ENCODE assay signal across 10 mouse cellular contexts in the genomic region with DNA sequence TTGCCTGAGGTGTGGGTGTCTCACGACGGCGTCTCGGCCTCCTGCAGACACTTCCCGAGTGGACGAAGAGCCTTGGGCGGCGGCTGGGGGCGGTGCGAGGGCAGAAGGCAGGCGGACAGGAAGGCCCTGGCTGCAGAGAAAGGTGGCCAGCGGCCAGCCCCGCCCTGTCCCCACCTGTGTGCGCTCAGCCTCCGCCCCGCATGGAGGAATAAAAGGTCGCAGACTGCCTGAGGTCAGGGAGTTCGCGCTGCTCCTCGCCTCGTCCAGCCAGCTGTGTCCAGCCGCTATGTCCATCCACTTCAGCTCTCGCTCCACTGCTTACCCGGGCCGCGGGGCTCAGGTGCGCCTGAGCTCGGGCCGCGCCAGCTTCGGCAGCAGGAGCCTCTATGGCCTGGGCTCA. TPM values are rescaled to one million over a fixed set of nuclear protein-coding genes. Genes with fewer than 3 reads are reported as not detected.
DNase-seq lines count a peak whose midpoint lies in the region; ATAC-seq lines count a peak whose summit lies in the region.
"Had no signal": no experiment of that assay in that cellular context is flagged by ENCODE, and none has a peak within 500 bp of the region (broad histone marks: within the 10 kb centered on the region; RNA-seq: fewer than 3 reads in every experiment).

No protein-coding gene starts in this region.

- ATAC-seq in neural tube, embryonic 11.5 days (ENCODE audit: insufficient read depth, low FRiP score, low TSS enrichment): no peak
- ATAC-seq in limb, embryonic 12.5 days (ENCODE audit: insufficient number of reproducible peaks, insufficient read depth, low FRiP score, low TSS enrichment, low read depth): no peak
- peak; percentile 72; the same call in 1 of the 2 replicates for ATAC-seq in stomach, embryonic 16.5 days (ENCODE audit: insufficient read depth, low FRiP score)
- ATAC-seq: Patski had no signal

- H3K4me1 ChIP-seq in neural tube, embryonic 11.5 days (ENCODE audit: control insufficient read depth, insufficient read depth, low read length): no peaks in the 10 kb centered on the region
- H3K4me1 ChIP-seq in limb, embryonic 12.5 days (replicated peaks): peaks cover 30% of the 10 kb centered on the region
- H3K4me1 ChIP-seq in stomach, embryonic 16.5 days (ENCODE audit: control insufficient read depth, insufficient read depth, low read length): 0 out of 2 replicates have a peak, but pooled peaks cover 5% of the 10 kb centered on the region

- H3K36me3 ChIP-seq in neural tube, embryonic 11.5 days (ENCODE audit: control insufficient read depth, insufficient read depth, low read length): no peaks in the 10 kb centered on the region
- no peaks in the 10 kb centered on the region for H3K36me3 ChIP-seq in limb, embryonic 12.5 days
- H3K36me3 ChIP-seq in stomach, embryonic 16.5 days (ENCODE audit: control insufficient read depth, insufficient read depth, low read length): no peaks in the 10 kb centered on the region

- H3K27ac ChIP-seq in neural tube, embryonic 11.5 days (ENCODE audit: low read depth, low read length): no peak overlapping the region
- H3K27ac ChIP-seq in limb, embryonic 12.5 days: no peak overlapping the region
- H3K27ac ChIP-seq in stomach, embryonic 16.5 days (ENCODE audit: low read length): peak overlapping the region; percentile 87
- H3K27ac ChIP-seq: left cerebral cortex, adult 2 months had no signal

- peaks cover 18% of the 10 kb centered on the region for H3K27me3 ChIP-seq in neural tube, embryonic 11.5 days (ENCODE audit: control insufficient read depth, insufficient read depth, low read length)
- peaks cover 51% of the 10 kb centered on the region for H3K27me3 ChIP-seq in limb, embryonic 12.5 days
- H3K27me3 ChIP-seq in stomach, embryonic 16.5 days (ENCODE audit: control insufficient read depth, insufficient read depth, low read length): peaks cover 10% of the 10 kb centered on the region
- H3K27me3 ChIP-seq: Patski had no signal

- intact Hi-C loops in gastrocnemius, postnatal 14 days (cut with DNase I; ENCODE audit: low total_unique reads): no loop called here

- no peak overlapping the region for H3K9ac ChIP-seq in neural tube, embryonic 11.5 days (ENCODE audit: low read length)
- no peak overlapping the region; the same call in 1 of the 2 replicates for H3K9ac ChIP-seq in limb, embryonic 12.5 days (replicated peaks)
- peak overlapping the region; percentile 80 for H3K9ac ChIP-seq in stomach, embryonic 16.5 days (ENCODE audit: low read length)

- WGBS in neural tube, embryonic 11.5 days: 26% methylated on average over 31 of the region's 31 CpGs
- 19% methylated on average over 31 of the region's 31 CpGs for WGBS in limb, embryonic 12.5 days
- WGBS in stomach, embryonic 16.5 days: 16% methylated on average over 31 of the region's 31 CpGs

- H3K4me3 ChIP-seq in neural tube, embryonic 11.5 days (ENCODE audit: low read depth, low read length): no peak overlapping the region; the same call in 1 of the 2 replicates
- H3K4me3 ChIP-seq in limb, embryonic 12.5 days (replicated peaks): peak overlapping the region; percentile 22
- peak overlapping the region; percentile 49 for H3K4me3 ChIP-seq in stomach, embryonic 16.5 days (replicated peaks; ENCODE audit: low read length)
- H3K4me3 ChIP-seq: left cerebral cortex, adult 2 months had no signal

- no peaks in the 10 kb centered on the region for H3K9me3 ChIP-seq in neural tube, embryonic 11.5 days (ENCODE audit: control insufficient read depth, low read length)
- no peaks in the 10 kb centered on the region for H3K9me3 ChIP-seq in limb, embryonic 12.5 days
- H3K9me3 ChIP-seq in stomach, embryonic 16.5 days (replicated peaks; ENCODE audit: control insufficient read depth, low read length): no peaks in the 10 kb centered on the region

- H3K4me2 ChIP-seq in neural tube, embryonic 11.5 days (ENCODE audit: low read depth): no peak overlapping the region
- H3K4me2 ChIP-seq in limb, embryonic 12.5 days: peak overlapping the region; percentile 32
- peak overlapping the region; percentile 52 for H3K4me2 ChIP-seq in stomach, embryonic 16.5 days (ENCODE audit: low read depth, low read length)

- peak; percentile 20 for DNase-seq in neural tube, embryonic 11.5 days (ENCODE audit: low spot score)
- no peak for DNase-seq in neural tube, embryonic 10.5 days (ENCODE audit: extremely low spot score, low spot score)
- peak; percentile 84 for DNase-seq in kidney, adult 11 months
- DNase-seq in left cerebral cortex, adult 8-10 months (ENCODE audit: low spot score in 2 of 2): no peak
- DNase-seq in gastrocnemius, postnatal 14 days: no peak
- DNase-seq in testis, postnatal 14 days (ENCODE audit: low spot score): no peak

RNA-seq across cellular contexts. Expression of a gene that starts 1.3 kb away (rescaled TPM):
- 10.6 and 12.3 TPM in 2 replicates for polyA plus RNA-seq in neural tube, embryonic 11.5 days (2014; fragmentation: Nextera tagmentation; extraction: Ambion mirVana)
- 21.2 and 24.3 TPM in 2 replicates for polyA plus RNA-seq in limb, embryonic 12.5 days (2016; fragmentation: Nextera tagmentation; extraction: Ambion mirVana)
- 378 and 523 TPM in 2 replicates for polyA plus RNA-seq in stomach, embryonic 16.5 days (2015; fragmentation: Nextera tagmentation; extraction: Ambion mirVana)
- total RNA-seq in left cerebral cortex, adult 8-10 months (2022): under 1 TPM in 3 of 4 experiments, not detected in 1; 0.15 to 0.65 (median 0.19) TPM
- total RNA-seq in gastrocnemius, postnatal 14 days (2021): not detected

RNA-seq across cellular contexts. Expression of a gene that starts 26.4 kb away (rescaled TPM):
- 0.41 TPM in 1 of 2 replicates, not detected in the other for polyA plus RNA-seq in neural tube, embryonic 11.5 days (2014; fragmentation: Nextera tagmentation; extraction: Ambion mirVana)
- 0.29 and 0.56 TPM in 2 replicates for polyA plus RNA-seq in limb, embryonic 12.5 days (2016; fragmentation: Nextera tagmentation; extraction: Ambion mirVana)
- 0.19 and 0.26 TPM in 2 replicates for polyA plus RNA-seq in stomach, embryonic 16.5 days (2015; fragmentation: Nextera tagmentation; extraction: Ambion mirVana)
- under 1 TPM in 1 of 4 experiments, not detected in 3; 0.21 TPM for total RNA-seq in left cerebral cortex, adult 8-10 months (2022)
- total RNA-seq in gastrocnemius, postnatal 14 days (2021): not detected
- polyA plus RNA-seq: Patski had no signal

RNA-seq across cellular contexts. Expression of a gene that starts 35.4 kb away (rescaled TPM):
- polyA plus RNA-seq in neural tube, embryonic 11.5 days (2014; fragmentation: Nextera tagmentation; extraction: Ambion mirVana): not detected in 2 replicates
- not detected in 2 replicates for polyA plus RNA-seq in limb, embryonic 12.5 days (2016; fragmentation: Nextera tagmentation; extraction: Ambion mirVana)
- polyA plus RNA-seq in stomach, embryonic 16.5 days (2015; fragmentation: Nextera tagmentation; extraction: Ambion mirVana): 0.15 TPM in 1 of 2 replicates, not detected in the other
- not detected for total RNA-seq in left cerebral cortex, adult 8-10 months (2022)
- total RNA-seq in gastrocnemius, postnatal 14 days (2021): not detected
- total RNA-seq: left cerebral cortex, adult 2 months had no signal
- polyA plus RNA-seq: Patski had no signal

RNA-seq across cellular contexts. Expression of a gene that starts 42.2 kb away (rescaled TPM):
- polyA plus RNA-seq in neural tube, embryonic 11.5 days (2014; fragmentation: Nextera tagmentation; extraction: Ambion mirVana): not detected in 2 replicates
- polyA plus RNA-seq in limb, embryonic 12.5 days (2016; fragmentation: Nextera tagmentation; extraction: Ambion mirVana): 0.09 and 0.26 TPM in 2 replicates
- 37.4 and 64.5 TPM in 2 replicates for polyA plus RNA-seq in stomach, embryonic 16.5 days (2015; fragmentation: Nextera tagmentation; extraction: Ambion mirVana)
- total RNA-seq in left cerebral cortex, adult 8-10 months (2022): 1 to 10 TPM; 3.4 to 5.1 (median 4.2) TPM
- 1 to 10 TPM in 1 of 2 experiments, under 1 TPM in 1; 0.69 to 1.4 TPM for total RNA-seq in gastrocnemius, postnatal 14 days (2021)

RNA-seq across cellular contexts. Expression of a gene that starts 51.4 kb away (rescaled TPM):
- not detected in 2 replicates for polyA plus RNA-seq in neural tube, embryonic 11.5 days (2014; fragmentation: Nextera tagmentation; extraction: Ambion mirVana)
- not detected in 2 replicates for polyA plus RNA-seq in limb, embryonic 12.5 days (2016; fragmentation: Nextera tagmentation; extraction: Ambion mirVana)
- polyA plus RNA-seq in stomach, embryonic 16.5 days (2015; fragmentation: Nextera tagmentation; extraction: Ambion mirVana): not detected in 2 replicates
- total RNA-seq in left cerebral cortex, adult 8-10 months (2022): not detected
- total RNA-seq in gastrocnemius, postnatal 14 days (2021): not detected
- total RNA-seq: left cerebral cortex, adult 2 months had no signal
- polyA plus RNA-seq: Patski had no signal

Comparison
In these comparisons a context has a peak if more than half of its experiments do, and no peak if none do; other contexts are left out.
1. DNase-seq: peak in neural tube, embryonic 11.5 days (single experiment) and kidney, adult 11 months (single experiment); none in neural tube, embryonic 10.5 days (single experiment), left cerebral cortex, adult 8-10 months (0 of 2), gastrocnemius, postnatal 14 days (single experiment) and testis, postnatal 14 days (single experiment).
2. RNA of a gene that starts 1.3 kb away (polyA plus RNA-seq): 378 to 523 TPM in stomach, embryonic 16.5 days; 21.2 to 24.3 TPM in limb, embryonic 12.5 days and 10.6 to 12.3 TPM in neural tube, embryonic 11.5 days; every median in the first group is over 10 times any median in the second.